Mouse (Mus musculus) neural tube, embryonic 12.5 days (tissue): Measurements from ENCODE around the gene Wwox. TPM values are rescaled to one million over a fixed set of nuclear protein-coding genes. Genes with fewer than 3 reads are reported as not detected.

ENCODE experiments used
- ATAC-seq: fragments of 200-750 bp; cut with Nextera tagmentation; 2 replicates; pipeline ENCODE4 v1.8.0; 2017; ENCODE audit warnings: low read depth, mild to moderate bottlenecking, moderate TSS enrichment, moderate library complexity; ENCODE audit not compliant: low FRiP score
- H3K27ac ChIP-seq: fragments of 300-500 bp; sonication (generic); 2 replicates; pipeline ENCODE4 v1.5.1; 2016
- H3K27me3 ChIP-seq: fragments of 300-500 bp; sonication (generic); replicated peaks from 2 replicates; pipeline ENCODE4 v1.6.1; 2016; ENCODE audit warnings: mild to moderate bottlenecking
- H3K36me3 ChIP-seq: fragments of 300-500 bp; sonication (generic); 2 replicates; pipeline ENCODE4 v1.6.1; 2016; ENCODE audit warnings: mild to moderate bottlenecking
- H3K4me1 ChIP-seq: fragments of 300-500 bp; sonication (generic); 2 replicates; pipeline ENCODE4 v1.6.1; 2016
- H3K4me2 ChIP-seq: fragments of 300-500 bp; sonication (generic); replicated peaks from 2 replicates; pipeline ENCODE4 v1.6.1; 2016; ENCODE audit warnings: mild to moderate bottlenecking
- H3K4me3 ChIP-seq: fragments of 300-500 bp; sonication (generic); 2 replicates; pipeline ENCODE4 v1.5.1; 2016
- H3K9ac ChIP-seq: fragments of 300-500 bp; sonication (generic); 2 replicates; pipeline ENCODE4 v1.6.1; 2016; ENCODE audit warnings: mild to moderate bottlenecking
- H3K9me3 ChIP-seq: fragments of 300-500 bp; sonication (generic); 2 replicates; pipeline ENCODE4 v1.6.1; 2016; ENCODE audit warnings: mild to moderate bottlenecking
- WGBS: fragments of 180-500 bp; shearing (Covaris S2); methylation state at CpG from one replicate; pipeline ENCODE4 v1.1.7; 2016; 5-methylcytosine and 5-hydroxymethylcytosine counted together
- polyA plus RNA-seq: library from polyadenylated mRNA; unstranded; fragments of >200 nt; fragmentation: Nextera tagmentation; extraction: Ambion mirVana; gene quantifications from 2 replicates; pipeline ENCODE4 v1.2.1, GENCODE M21; 2016

The Wwox gene
- polyA plus RNA-seq, 1 experiment from 2014 or later, result 12.7 TPM

GRCm38 (mm10) chr8:115150446-115151109, 711.1 kb downstream of the Wwox start:
- no peak overlapping the region for H3K9ac ChIP-seq
- H3K4me2 ChIP-seq, result 0 out of 2 replicates have a peak overlapping the region, but pooled peaks have one; percentile 1
- no peak overlapping the region for H3K27ac ChIP-seq
- ATAC-seq, result peak; percentile 41; the same call in 1 of the 2 replicates
- H3K4me1 ChIP-seq, result peaks cover 34% of the 10 kb centered on the region
- 37% methylated on average over 24 of the region's 24 CpGs for WGBS
- H3K27me3 ChIP-seq, result no peaks in the 10 kb centered on the region; the same call in 1 of the 2 replicates
- no peaks in the 10 kb centered on the region for H3K9me3 ChIP-seq
- no peaks in the 10 kb centered on the region for H3K36me3 ChIP-seq
- H3K4me3 ChIP-seq, result no peak overlapping the region

GRCm38 (mm10) chr8:115151416-115151815, 712.0 kb downstream of the Wwox start:
- H3K36me3 ChIP-seq, result no peaks in the 10 kb centered on the region
- 12% methylated on average over 6 of the region's 6 CpGs for WGBS
- no peaks in the 10 kb centered on the region; the same call in 1 of the 2 replicates for H3K27me3 ChIP-seq
- no peak overlapping the region for H3K4me3 ChIP-seq
- H3K9me3 ChIP-seq, result no peaks in the 10 kb centered on the region
- H3K4me2 ChIP-seq, result peak overlapping the region; percentile 35
- no peak overlapping the region for H3K9ac ChIP-seq
- no peak overlapping the region for H3K27ac ChIP-seq
- peaks cover 34% of the 10 kb centered on the region for H3K4me1 ChIP-seq
- ATAC-seq, result no peak

DNA sequence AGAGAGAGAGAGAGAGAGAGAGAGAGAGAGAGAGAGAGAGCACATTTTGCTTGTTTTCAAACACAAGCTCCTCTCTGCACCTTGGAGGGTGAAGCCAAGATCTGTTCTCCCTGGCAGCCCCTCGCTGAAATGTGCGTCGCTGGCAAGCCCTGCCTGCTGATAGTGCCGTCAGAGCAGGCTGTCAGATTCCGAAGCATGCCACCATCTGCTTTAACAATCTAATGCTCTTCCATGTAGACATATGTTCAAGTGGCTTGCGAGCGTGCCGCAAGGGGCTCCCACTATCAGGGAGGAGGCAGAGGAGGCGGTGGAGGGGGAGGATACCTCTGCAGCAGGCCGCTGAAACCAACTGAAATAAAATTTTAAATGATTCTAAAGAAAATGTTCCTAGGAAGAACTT, 714.6 kb downstream of the Wwox start:
- Histone ChIP-seq H3K27ac (no peak overlapping the region), H3K4me2 (peak overlapping the region; percentile 30; the same call in 1 of the 2 replicates), H3K9me3 (no peaks in the 10 kb centered on the region), H3K4me3 (no peak overlapping the region), H3K4me1 (peaks cover 44% of the 10 kb centered on the region), H3K36me3 (no peaks in the 10 kb centered on the region), H3K9ac (no peak overlapping the region), H3K27me3 (no peaks in the 10 kb centered on the region; the same call in 1 of the 2 replicates)
- no peak for ATAC-seq
- 40% methylated on average over 10 of the region's 10 CpGs for WGBS

DNA sequence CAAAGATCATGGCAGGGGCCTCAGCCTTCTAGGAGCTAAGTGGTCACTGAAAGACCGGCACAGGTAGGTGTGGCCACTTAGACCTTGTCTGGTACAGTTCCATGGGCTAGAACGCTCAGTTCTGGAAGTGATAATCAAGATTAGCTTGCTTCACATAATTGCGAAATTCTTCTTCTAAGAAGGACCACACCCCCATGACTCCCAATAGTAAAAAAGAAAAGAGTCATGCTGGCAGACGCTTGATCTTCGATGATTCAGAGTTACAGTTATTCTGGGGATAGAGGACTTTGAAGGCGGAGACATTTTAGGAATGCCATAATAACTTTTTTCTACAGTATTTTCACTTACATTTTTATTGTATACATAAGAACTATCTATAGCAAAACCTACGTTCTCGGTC, 716.7 kb downstream of the Wwox start:
- Histone ChIP-seq H3K4me3 (no peak overlapping the region), H3K27me3 (no peaks in the 10 kb centered on the region), H3K27ac (no peak overlapping the region), H3K36me3 (no peaks in the 10 kb centered on the region), H3K9ac (no peak overlapping the region), H3K4me1 (peaks cover 45% of the 10 kb centered on the region), H3K4me2 (no peak overlapping the region), H3K9me3 (no peaks in the 10 kb centered on the region)
- ATAC-seq, result no peak
- WGBS, result 93% methylated on average over 8 of the region's 8 CpGs

DNA sequence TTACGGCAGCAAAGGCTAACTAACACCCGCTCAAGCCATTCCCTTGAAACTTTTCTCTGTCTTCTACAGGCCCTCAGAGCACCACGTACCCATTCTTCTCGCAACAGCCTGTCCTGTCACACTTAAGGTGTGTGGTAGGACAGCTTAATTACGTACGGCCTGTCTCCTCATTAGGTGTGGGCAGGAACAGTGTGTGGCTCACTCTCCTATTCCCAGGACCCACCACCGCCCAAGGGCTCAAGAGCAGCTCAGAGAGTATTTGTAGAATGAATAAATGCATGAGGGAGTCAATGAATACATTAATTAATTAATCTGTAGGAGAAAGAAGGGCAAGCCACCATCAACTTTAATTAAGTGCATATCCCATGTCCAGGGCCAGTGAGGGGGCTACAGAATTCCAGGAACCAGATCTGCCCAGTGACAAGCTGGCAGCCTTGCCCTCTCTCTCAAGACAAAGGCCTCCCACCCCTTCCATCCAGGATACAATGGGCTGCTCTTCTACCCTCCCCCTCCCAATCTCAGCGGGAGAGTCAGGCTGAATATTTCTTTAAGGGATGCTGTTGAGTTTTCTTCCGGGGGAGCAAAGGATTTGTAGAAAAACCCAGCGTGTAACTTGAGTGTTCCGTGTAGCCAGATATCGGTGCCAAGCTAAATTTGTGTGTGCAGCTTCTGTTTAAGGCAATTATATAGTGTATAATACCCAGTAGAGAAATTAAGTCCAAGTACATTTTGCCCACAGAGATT, 718.7 kb downstream of the Wwox start:
- H3K4me2 ChIP-seq, result peak overlapping the region; percentile 57
- H3K9ac ChIP-seq, result no peak overlapping the region
- H3K4me1 ChIP-seq, result peaks cover 29% of the 10 kb centered on the region
- no peaks in the 10 kb centered on the region for H3K36me3 ChIP-seq
- H3K27ac ChIP-seq, result no peak overlapping the region
- H3K4me3 ChIP-seq, result no peak overlapping the region
- no peaks in the 10 kb centered on the region for H3K9me3 ChIP-seq
- WGBS, result 25% methylated on average over 12 of the region's 12 CpGs
- no peaks in the 10 kb centered on the region for H3K27me3 ChIP-seq
- peak; percentile 87 for ATAC-seq

DNA sequence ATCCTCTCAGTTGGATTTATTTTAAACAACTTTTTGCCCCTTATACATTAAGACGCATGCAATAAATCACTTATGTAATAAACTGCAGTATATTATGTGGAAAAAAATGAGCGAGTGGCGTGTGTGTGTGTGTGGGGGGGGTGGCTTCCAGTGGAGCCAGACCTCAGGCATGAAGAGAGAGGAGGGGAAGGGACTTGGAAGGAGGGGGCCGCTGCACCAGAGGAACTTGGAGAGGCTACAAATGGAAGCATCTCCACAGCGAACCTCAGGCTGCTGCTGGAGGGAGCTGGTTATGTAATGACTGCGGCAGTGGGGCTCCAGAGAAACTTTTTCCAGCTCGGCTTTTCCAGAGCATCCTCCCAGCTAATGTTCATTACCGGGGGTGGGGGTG, 719.3 kb downstream of the Wwox start:
- WGBS, result 4% methylated on average over 8 of the region's 8 CpGs
- peak; percentile 53 for ATAC-seq
- H3K27me3 ChIP-seq, result 0 out of 2 replicates have a peak, but pooled peaks cover under 1% of the 10 kb centered on the region
- no peaks in the 10 kb centered on the region for H3K36me3 ChIP-seq
- H3K9me3 ChIP-seq, result no peaks in the 10 kb centered on the region
- H3K4me2 ChIP-seq, result peak overlapping the region; percentile 57
- no peak overlapping the region for H3K4me3 ChIP-seq
- H3K9ac ChIP-seq, result peak overlapping the region; percentile 40; the same call in 1 of the 2 replicates
- H3K27ac ChIP-seq, result no peak overlapping the region
- H3K4me1 ChIP-seq, result peaks cover 26% of the 10 kb centered on the region

- Histone ChIP-seq H3K9me3 (no peaks in the 10 kb centered on the region), H3K27me3 (0 out of 2 replicates have a peak, but pooled peaks cover 5% of the 10 kb centered on the region), H3K36me3 (no peaks in the 10 kb centered on the region), H3K27ac (no peak overlapping the region), H3K4me2 (peak overlapping the region; percentile 57), H3K9ac (peak overlapping the region; percentile 40), H3K4me3 (no peak overlapping the region), H3K4me1 (peaks cover 21% of the 10 kb centered on the region)
- ATAC-seq, result no peak
- 8% methylated on average over 18 of the region's 18 CpGs for WGBS
Measured at GRCm38 (mm10) chr8:115159208-115159607, 719.8 kb downstream of the Wwox start.

DNA sequence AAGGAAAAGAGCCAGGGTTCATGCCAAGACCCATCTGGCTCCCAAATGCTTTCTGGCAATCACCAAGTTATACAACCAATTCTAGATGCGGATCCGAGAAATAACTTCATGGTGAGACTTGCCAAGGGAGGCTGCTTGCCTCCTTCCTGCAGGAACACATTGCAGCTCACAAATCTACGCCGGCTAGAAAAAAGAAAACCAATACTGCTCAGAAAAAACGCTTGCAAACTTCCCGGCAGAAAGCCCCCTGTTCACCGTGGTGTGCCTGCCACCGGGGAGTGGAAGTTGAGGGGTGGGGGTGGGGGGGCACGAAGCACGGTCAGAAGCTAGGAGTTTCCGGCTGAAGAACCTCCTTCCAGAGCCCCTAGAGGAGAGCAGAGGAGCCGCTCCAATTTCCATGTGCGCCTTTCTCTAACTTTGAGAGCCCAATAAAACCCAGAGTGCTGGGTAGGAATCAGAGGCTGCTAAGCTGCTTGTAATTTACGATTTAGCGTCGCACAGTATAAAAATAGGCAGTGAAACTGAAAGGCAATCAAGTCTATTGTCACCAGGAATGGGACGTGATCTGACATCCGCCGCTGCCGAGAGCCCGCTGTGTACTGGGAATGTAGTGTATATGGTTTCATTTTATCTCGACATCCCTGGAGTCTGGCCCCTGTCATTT, 720.4 kb downstream of the Wwox start:
- peaks cover 20% of the 10 kb centered on the region for H3K4me1 ChIP-seq
- WGBS, result 5% methylated on average over 22 of the region's 22 CpGs
- no peaks in the 10 kb centered on the region for H3K9me3 ChIP-seq
- H3K27ac ChIP-seq, result no peak overlapping the region
- H3K4me3 ChIP-seq, result peak overlapping the region; percentile 23
- H3K9ac ChIP-seq, result no peak overlapping the region
- peak overlapping the region; percentile 57 for H3K4me2 ChIP-seq
- H3K27me3 ChIP-seq, result 0 out of 2 replicates have a peak, but pooled peaks cover 5% of the 10 kb centered on the region
- H3K36me3 ChIP-seq, result no peaks in the 10 kb centered on the region
- no peak for ATAC-seq

- no peak overlapping the region for H3K9ac ChIP-seq
- 0 out of 2 replicates have a peak, but pooled peaks cover 5% of the 10 kb centered on the region for H3K27me3 ChIP-seq
- H3K4me1 ChIP-seq, result peaks cover 20% of the 10 kb centered on the region
- 72% methylated on average over 5 of the region's 5 CpGs for WGBS
- H3K9me3 ChIP-seq, result no peaks in the 10 kb centered on the region
- no peak overlapping the region; the same call in 1 of the 2 replicates for H3K4me3 ChIP-seq
- peak overlapping the region; percentile 57 for H3K4me2 ChIP-seq
- no peak overlapping the region for H3K27ac ChIP-seq
- H3K36me3 ChIP-seq, result no peaks in the 10 kb centered on the region
- no peak for ATAC-seq
Measured at GRCm38 (mm10) chr8:115160407-115160806, 721.0 kb downstream of the Wwox start.

DNA sequence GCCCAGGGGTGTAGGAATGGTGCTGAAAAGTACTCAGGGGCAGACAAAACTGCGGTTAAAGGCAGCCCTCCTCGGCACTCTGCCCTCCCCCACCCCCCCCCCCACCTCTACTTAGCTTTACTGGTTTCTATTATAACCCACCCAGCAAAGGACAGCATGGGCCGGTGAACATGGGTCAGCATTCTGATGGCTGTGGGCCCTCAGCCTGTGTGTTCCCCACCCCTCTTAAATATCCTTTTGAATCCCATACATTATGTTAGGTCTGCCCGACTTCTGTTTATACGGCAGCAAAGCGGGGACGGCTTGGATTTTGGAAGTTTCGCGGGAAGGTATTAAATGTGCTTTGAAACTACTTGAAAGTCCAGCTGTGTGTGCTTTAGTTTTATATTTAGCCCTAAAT, 722.1 kb downstream of the Wwox start:
- H3K4me3 ChIP-seq, result no peak overlapping the region
- WGBS, result 63% methylated on average over 9 of the region's 9 CpGs
- H3K27me3 ChIP-seq, result 0 out of 2 replicates have a peak, but pooled peaks cover 5% of the 10 kb centered on the region
- peaks cover 20% of the 10 kb centered on the region for H3K4me1 ChIP-seq
- H3K36me3 ChIP-seq, result no peaks in the 10 kb centered on the region
- no peak overlapping the region for H3K4me2 ChIP-seq
- no peak overlapping the region for H3K27ac ChIP-seq
- no peaks in the 10 kb centered on the region for H3K9me3 ChIP-seq
- no peak overlapping the region for H3K9ac ChIP-seq
- ATAC-seq, result no peak

DNA sequence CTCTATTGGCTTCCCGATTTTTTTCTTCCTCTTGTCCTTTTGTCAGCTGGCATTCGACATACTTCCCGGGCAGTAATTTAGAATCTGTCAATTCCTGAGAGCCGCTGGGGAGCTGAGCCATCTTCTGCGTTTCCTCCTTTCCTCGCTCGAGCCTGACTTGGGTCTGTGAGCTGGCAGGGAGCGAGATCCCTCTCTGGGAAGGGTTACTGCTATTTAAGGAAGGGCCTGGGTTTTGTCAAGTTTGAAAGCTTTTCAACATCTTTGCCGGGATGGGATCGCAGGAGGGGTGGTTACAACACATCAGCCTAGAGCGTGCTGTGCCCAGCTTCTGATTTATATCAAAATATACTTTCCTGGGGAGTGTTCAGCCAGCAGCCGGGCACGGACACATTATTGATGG, 725.4 kb downstream of the Wwox start:
- Histone ChIP-seq H3K4me1 (peaks cover 7% of the 10 kb centered on the region; the same call in 1 of the 2 replicates), H3K9ac (no peak overlapping the region), H3K36me3 (no peaks in the 10 kb centered on the region), H3K9me3 (no peaks in the 10 kb centered on the region), H3K27me3 (0 out of 2 replicates have a peak, but pooled peaks cover 5% of the 10 kb centered on the region), H3K27ac (no peak overlapping the region), H3K4me2 (no peak overlapping the region), H3K4me3 (no peak overlapping the region)
- WGBS, result 18% methylated on average over 13 of the region's 13 CpGs
- no peak for ATAC-seq

DNA sequence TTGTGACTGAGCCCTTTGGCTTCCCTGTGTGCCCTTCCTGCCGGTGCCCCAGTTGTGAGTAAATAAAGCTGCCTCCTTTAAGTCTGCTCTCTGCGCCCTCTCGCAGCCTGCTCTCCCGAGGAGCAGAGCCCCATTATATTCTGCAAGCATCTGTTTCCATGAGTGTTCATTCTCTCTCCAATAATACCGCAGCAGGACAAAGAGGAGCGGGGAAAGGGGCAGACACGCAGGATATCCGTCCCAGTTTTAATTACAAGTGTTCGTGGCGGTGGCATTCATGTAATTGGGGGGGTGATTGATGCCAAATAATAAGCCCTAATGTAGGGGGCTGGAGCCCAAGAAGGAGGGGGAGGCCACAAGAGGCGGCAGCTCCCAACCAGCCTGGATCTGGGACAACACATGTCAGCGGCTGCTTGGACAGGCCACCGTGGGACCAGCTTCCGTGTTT, 734.2 kb downstream of the Wwox start:
- Histone ChIP-seq H3K27me3 (no peaks in the 10 kb centered on the region), H3K4me3 (no peak overlapping the region), H3K9ac (0 out of 2 replicates have a peak overlapping the region, but pooled peaks have one; percentile 29), H3K4me2 (0 out of 2 replicates have a peak overlapping the region, but pooled peaks have one; percentile 12), H3K9me3 (no peaks in the 10 kb centered on the region), H3K4me1 (peaks cover 13% of the 10 kb centered on the region), H3K27ac (no peak overlapping the region), H3K36me3 (no peaks in the 10 kb centered on the region)
- WGBS, result 49% methylated on average over 14 of the region's 14 CpGs
- ATAC-seq, result no peak
